Mouse (Mus musculus) gonadal fat pad, adult 2 months (tissue): ENCODE measurements at regions not wholly inside any gene's neighbourhood (a gene's known extent, or its start where the extent isn't known, plus 50 kb on each side); places are given as distances from the start of the nearest gene placed in this dataset.

Experiments
- DNase-seq: peaks from one replicate; pipeline ENCODE4 v3.0.0-alpha.2; 2012; ENCODE audit warnings: low read depth

DNA sequence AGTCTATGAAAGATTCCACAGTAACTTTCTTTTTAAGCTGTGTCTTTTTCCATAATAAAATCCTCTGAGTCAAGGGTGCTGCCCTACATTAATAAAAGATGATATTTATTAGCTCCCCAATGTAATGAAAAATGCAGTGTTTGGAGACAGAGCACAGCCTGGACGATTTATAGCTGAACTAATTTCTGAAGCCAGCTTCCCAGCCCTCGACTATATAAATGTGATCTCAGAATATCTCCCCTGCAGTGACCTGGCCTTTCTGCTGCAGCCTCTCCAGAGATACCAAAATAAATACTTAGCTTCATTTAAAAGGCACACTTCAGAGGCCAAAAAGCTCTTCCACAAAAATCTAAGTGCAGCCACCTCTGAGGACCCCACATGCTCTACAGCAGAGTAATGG, 534.7 kb downstream of the Zfp619 start:
- DNase-seq, result no peak

DNA sequence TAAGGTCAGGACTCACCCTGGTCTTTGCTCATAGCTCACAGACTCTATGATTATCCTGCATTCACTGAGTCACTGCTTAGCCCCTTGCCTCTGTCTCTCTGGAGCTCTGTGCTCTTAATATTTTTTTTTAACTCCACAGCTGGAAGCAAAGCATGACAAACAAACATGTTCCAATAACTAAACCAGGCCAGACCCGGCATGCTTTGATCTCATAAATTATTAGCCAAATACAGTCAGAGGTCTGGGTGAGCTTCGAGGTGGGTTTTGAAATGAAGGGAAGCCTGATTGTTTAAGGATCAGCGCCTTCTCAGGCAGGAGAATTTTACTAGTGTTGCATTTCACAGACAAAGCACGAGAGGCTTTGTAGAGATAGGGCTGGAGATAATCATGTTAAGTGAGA, 541.3 kb downstream of the Zfp619 start:
- DNase-seq, result no peak

DNA sequence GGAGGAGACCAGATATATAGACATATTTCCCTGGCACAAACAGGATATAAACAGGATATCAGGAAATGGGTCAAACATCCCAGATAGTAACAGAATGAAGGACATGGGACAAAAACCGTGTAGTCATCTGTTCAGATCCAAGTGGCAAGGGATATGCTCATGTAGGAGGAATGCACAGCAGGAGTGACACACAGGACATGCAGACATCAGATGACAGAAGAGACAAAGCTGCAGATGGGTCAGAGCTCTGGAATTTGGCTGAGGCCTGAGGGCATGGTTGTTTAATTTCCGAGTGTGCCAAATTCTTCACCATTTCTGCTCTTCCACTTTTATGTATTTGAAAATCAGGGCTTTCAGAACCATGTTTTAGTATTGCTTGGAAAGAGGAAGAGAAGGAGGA, 547.1 kb downstream of the Zfp619 start:
- DNase-seq, result no peak

DNA sequence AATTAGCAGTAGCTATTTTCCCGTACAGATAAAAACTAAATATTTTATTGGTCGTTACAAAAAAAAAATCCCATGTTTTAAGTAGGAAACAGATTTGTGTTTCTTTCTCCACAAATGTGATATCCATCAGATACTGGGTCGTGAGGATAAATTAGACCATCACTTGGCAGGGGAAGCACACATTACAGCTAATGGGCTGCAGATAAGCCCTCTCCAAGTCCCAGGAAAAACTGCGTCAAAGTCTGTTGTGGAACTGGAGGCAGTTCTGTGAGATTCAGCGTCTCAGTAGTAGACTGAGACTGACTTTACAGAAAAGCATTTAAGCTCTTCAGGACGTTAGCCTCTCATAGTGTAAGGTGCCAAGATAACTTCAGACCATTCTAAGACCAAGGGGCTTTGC, 548.0 kb downstream of the Zfp619 start:
- no peak for DNase-seq

DNA sequence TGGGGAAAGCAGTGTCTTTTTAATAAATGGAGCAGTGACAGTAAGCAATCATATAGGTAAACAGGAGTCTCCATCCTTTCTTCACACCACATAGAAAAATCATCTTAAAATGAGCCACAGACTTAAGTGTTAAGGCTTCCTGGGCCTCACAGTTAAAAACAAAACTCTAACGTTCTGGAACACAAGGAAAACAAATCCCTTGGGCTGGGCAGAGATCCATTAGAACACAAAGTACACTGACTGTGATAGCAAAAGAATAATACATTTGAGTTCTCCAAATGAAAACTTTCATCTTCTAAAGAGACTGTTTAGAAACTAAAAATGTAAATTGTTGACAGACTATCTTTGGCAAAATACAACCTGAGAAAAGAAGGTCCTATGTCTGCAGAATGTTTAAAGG, 549.8 kb downstream of the Zfp619 start:
- DNase-seq, result no peak

DNA sequence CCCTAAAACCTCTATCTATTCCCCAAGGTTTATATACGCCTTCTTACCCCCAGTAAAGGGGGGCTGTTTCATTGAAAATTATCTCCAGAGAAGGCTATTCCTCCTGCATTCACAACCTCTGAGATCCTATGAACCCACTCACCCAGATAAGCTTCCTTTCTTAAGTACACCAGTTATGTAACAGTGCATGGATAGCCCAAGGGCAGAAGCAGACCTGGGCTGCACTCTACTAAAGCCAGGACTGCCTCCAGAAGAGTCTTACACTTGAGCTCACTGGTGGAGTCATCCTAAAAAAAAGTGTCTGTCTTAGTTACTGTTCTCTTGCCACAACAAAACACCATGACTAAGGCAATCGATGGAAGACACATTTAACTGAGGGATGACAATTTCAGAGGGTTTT, 553.7 kb downstream of the Zfp619 start:
- no peak for DNase-seq

DNA sequence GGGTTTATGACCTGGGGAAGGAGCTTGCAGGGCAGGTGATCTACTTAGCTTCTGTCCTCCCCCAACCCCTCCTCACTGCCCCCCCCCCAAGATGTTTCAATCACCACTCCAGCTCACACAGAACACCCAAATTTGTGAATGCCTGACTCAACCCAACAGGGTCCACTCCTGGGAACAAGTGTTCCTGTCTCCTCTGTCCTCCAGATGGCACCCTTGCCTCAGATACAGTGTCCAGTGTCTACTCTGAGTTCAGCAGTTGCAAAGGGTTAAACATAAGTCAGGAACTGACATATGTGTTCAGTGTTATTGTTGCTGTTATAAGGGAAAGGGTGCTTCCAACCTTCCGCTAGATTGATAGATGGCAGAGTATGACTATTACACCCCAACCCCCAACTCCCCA, 554.9 kb downstream of the Zfp619 start:
- DNase-seq, result no peak

DNA sequence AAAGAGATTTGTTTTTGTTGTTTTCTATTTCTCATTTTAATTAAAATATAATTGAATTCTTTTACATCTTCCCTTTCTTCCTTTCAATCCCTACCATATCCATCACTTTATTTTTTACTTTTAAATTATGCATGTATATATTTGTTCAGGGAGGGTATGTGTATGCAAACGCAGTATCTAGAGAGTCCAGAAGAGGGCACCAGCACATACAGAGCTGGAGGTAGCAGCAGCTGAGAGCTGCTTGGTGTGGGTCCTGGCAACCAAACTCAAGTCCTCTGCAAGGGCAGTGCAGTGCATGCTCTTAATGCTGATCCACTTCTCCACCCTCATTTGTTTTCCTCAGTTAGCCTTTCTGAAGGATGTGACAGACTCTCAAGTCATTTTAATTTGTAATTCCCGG, 568.7 kb downstream of the Zfp619 start:
- DNase-seq, result no peak

DNA sequence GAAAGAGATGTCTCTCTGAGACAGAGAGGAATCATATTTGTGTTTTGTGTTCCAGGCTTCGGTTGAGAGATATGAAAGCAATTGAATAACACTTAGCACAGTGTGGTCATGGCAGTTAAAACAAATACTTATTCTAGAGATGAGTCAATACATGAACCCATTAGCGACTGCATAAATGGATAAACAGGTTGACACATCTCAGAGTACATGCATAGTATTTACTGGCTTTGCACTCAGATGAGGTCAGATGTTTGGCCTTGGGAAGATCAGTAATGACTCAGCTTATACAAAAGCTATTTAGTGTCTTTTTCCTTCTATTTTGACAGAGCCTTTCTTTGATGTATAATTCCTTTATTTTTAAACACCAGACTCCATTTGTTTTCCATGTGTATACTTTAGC, 579.5 kb downstream of the Zfp619 start:
- DNase-seq, result no peak

DNA sequence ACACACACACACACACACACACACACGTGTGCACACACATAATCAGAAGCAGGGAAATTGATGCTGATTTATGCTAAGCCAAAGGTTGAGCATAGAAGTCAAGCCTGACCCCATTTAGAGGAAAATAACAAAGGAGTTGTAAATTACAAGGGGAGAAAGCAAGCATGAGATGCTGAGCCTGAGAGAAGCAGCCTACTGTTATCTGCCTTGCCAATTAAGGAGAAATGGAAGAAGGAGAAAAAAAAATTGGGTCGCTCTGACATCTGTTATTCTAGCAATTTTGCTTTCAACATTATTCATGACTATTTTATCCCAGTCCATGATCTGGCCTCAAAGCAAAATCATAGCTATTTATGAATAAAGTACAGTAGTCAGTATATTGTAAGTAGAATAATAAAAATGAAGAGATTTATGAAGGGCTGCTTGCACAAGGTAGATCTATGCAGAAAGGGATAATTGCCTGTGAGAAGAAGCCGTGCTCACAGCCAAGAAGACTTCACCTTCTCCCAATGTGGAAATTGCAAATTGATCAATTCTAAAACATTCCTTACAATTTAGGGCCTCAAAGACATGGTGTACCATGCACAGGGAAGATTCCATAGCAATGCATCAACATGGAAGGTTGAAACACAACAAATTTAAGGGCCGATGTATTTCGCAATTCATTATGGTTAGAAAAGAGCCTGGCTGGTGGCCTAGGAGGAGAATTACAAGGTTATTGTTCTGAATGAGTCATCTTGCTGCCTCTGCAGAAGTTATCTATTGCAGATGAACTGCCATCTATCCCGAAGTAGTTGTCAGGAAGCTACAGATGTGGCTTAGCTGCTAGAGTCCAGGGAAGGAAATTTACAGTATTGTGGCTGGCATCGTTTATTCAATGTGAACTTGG, 585.7 kb downstream of the Zfp619 start:
- peak; percentile 46 for DNase-seq

DNA sequence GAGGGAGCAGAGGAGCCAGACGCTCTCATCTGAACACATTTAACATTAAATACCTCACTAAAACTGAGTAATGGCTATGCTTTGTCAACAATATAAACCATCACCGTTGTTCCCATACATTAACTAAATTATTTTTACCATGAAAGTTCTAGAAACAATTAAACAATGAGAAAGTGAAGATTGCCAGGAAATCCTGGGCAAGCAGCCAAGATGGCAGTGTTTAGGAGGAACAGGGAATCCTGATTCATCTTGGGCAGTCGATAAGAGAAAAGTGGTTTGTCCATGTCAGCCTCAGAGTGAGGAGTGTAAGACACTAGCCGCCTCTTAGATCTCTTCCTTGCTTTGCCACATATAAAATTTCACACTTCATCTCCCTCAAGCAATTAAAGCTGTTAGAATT, 625.3 kb downstream of the Zfp619 start:
- no peak for DNase-seq

DNA sequence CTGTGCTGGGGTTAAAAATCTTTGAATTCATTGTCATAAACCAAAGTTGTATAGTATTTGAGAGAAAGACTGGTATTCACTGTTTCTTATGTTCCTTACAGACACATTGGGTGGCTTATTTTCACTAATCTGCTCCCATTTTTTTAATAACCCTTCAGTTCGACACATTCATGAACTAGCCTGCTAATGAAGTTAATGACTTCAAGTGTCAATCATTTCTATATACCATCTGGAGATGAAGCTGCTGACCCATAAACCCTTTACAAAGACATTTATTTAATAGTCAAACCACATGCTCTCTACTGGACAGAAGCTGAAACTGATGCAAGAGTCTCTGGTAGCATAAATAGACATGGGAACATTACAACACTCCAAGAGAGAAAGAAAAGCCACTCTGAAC, 626.9 kb downstream of the Zfp619 start:
- no peak for DNase-seq

DNA sequence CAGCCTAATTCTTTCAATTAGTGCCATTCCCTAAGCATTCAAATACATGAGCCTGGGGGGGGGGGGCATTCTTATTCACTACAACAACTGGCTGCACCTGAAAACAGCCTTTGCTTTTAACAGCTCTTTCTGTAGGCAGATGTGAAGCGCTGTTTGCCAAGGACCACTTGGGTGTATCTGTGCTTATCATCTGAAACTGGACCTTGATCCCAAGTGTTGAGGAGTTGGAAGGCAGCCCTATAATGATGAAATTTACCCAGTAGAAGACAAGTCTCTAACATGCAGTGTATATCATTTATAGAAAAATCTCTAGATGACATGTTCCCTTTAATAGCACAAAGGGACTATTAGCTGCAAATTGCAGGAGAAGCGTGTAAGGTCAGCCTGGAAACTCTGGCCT, 660.0 kb downstream of the Zfp619 start:
- no peak for DNase-seq

DNA sequence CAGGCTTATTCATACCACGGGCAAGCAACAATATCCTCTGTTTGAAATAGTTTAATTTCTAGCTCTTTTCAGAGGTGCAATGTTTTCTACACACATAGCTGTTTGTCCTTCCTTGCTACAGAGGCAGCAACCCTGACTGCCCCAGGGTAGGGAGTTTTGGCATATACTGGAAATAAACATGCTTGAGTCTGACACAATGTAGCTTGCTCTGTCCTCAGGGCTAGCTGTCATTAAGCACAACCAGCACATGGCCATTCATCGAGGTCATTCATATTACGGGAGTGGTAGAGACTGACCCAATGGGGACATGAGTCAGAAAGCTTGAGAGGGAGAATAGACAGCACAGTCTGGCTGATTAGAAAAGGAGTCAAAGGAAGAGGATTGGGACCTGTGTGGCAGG, 677.8 kb downstream of the Zfp619 start:
- no peak for DNase-seq

DNA sequence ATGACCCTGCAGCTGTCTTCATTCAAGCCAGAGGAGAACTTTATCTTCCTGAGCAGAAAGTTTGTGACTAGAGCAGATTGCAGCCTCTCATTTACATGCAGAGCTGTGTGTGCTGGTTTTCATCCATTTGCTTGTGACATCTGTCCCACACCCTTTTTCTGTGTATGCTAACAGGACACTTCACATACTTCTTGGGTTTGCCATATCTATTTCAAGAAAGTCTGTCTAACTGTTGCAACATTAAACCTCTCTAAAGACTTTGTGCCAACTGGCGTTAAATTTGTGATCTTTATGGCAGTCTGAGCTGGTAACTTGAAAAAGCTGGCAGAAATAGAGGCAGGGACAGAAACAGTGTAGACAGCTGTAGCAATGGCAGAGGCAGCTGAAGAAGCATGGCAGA, 685.0 kb downstream of the Zfp619 start:
- DNase-seq, result no peak

DNA sequence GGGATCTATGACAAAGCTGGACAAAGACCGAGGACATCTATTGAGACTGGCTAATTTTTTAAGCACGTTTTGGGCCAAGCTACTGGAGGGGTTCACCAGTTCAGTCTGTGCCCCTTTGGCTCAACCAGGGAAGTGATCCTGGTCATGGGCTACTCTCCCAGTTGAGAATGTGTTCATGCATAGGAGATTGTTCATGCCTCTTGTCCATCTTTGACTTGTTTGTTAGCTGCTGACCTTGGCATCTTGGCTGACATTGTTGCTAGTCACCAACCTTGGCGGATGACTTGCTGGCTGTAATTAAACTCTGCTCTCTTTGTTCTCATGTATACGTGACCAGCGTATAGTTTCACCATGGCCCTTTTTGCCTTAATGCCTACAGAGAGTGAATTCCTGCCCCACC, 686.2 kb upstream of the Vstm2b start:
- no peak for DNase-seq

DNA sequence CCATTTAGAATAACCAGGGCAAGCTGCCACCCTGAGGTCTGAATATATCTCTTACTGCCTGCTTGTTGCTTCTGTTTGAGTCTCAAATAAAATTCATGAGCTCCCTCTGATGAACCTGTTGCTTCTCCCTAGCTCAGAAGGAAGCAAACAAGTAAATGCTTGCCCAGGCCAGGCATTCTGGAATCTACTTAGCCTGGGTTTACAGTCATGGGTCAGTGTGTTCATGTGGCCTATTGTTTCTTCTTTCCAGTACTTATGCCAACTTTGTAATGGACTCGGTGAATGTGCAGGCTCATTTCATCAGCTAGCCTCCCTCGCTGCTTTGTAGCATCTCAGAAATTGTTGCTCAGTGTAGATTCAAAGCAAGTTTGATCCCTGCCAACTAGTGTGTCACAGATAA, 685.6 kb upstream of the Vstm2b start:
- no peak for DNase-seq

DNA sequence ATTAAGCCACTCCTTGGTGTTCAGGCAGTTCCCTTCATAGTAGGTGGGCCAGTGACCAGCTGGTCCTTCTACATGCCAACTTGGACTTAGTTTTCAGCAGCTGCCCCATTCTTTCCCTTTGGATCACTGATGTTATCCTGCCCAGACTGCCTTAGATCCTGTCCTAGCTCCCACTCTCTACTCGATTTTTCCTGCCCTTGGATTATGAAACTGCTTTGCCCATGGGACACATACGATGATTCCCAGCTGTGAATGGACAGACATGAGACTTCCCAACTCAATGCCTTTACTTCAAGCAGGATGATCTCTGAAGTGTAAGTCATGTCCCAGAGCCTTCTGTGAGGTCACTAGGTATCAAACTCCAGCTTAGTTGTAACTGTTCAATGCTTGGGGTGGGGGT, 684.5 kb upstream of the Vstm2b start:
- no peak for DNase-seq

DNA sequence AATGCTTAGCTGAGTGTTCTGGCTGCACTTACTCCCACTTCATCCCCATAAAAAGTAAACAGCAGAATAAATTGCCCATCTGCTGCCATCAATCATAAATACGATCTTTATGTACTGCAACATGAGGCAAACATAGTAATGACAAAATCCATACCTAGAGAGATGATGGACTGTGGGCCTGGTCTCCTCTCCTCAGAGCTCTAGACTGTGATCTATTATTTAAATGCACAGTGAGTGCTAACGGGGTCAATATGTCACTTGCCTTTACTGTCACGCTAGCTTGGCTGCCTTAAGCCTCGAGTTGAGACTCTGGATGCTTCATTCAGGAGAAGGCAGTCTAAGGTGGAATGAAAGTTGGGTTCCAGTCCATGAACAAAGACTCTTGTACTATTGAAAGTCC, 683.7 kb upstream of the Vstm2b start:
- DNase-seq, result no peak

DNA sequence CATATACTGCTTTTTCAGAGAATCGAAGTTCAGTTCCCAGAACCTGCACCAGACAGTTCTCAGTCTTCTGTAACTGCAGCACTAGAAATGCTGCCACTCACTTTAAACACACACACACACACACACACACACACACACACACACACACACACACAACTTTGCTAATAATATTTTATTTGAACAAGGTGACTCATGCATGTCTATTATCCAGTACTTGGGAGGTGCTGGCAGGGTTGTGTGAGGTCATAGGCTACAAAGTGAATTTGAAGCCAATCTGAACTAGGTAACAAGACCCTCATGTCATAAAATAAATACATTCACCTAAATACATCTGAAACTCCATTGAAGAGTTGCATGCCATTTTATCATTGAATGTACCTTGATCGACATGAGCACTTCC, 682.9 kb upstream of the Vstm2b start:
- DNase-seq, result no peak

DNA sequence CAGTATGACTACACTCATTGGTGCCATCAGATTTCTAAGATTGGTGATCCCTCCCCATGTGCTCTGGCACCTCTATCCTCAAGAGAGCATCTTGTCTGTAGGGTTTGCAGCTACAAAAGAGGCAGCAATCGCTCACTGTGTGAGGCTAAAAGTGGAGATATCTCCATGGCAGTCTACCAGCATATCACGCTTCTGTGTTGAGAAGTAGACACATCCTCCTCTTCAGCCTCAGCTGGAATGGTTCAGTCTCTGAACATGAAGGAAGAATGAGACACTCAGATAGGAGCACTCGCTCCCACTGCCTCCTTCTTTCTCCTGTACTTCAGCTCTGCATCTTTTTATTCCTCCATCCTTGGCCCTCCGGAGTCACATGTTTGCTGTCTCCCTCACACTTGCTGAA, 677.6 kb upstream of the Vstm2b start:
- no peak for DNase-seq

DNA sequence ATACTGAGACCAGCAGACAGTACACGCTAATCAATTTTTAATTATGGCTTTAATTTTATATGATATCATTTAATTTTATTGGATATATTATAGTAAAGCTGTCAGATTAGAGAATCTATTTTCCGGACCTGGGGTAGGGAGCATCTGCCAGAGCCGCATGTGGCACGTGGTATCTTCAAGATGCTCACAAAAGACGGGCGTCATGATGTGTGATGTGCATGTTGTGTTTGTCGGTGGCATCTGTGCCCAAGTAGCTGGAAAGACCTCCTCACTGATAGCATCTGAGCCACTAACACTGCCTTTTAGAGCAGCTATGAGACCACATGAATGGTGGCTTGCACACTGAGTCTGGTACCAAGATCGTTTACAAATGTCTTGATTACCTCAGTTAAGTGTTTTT, 652.9 kb upstream of the Vstm2b start:
- DNase-seq, result no peak

DNA sequence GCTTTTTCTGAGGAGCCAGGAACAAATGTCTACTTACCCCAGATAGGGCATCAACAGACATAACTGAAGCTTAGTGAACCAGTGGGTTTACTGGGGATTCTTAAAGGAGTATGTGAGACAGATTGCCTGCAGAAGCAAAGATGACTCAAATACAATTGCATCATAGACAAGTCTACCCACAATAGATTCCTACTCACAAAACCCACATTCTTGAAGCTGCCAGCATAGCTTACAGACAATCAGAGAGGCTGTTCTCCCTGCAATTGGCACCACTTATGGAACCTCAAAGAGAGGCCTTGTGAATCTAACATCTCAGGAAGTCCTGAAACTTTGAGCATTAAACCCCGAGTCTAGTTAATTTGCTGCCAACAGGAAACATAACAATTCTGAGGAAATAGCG, 649.6 kb upstream of the Vstm2b start:
- no peak for DNase-seq

DNA sequence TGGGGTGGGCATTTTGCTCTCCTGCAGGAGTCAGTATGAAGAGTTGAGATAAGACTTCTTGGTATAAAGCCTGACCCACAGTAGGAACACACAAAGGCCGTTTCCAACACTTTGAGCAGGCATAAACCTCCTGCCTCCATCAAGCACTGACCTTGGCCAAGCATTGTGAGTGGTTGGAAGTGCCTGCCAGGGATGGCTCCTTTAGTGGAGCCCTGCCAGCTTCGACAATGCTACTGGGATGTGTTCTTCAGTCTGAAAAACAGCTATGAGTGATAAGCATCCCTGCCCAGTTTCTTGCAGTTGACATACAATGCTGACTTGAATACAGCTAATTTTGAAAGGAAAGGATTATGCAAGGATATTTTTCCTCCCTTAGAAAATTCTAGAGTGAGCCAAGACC, 644.6 kb upstream of the Vstm2b start:
- no peak for DNase-seq
